Mouse (Mus musculus) adrenal gland, postnatal 10 days (tissue): ENCODE measurements around the gene Mpzl3. TPM values are rescaled to one million over a fixed set of nuclear protein-coding genes. Genes with fewer than 3 reads are reported as not detected.
A peak's percentile ranks its signal among the peaks of the same experiment; 100 is the strongest.

Source experiments
- DNase-seq: peaks from one replicate; pipeline ENCODE4 v3.0.0; 2021; ENCODE audit warnings: mixed read lengths
- total RNA-seq, 2 experiments: library from RNA; stranded (reverse); gene quantifications; 2 replicates each; pipeline ENCODE4 v1.2.3; 2021

Gene Mpzl3
- total RNA-seq, 2 experiments from 2014 or later = 2.9 to 4.4 TPM

- peak; percentile 29 for DNase-seq
These were observed 12.0 kb upstream of the Mpzl3 start for GRCm38 (mm10) chr9:45042947-45043346.

DNA sequence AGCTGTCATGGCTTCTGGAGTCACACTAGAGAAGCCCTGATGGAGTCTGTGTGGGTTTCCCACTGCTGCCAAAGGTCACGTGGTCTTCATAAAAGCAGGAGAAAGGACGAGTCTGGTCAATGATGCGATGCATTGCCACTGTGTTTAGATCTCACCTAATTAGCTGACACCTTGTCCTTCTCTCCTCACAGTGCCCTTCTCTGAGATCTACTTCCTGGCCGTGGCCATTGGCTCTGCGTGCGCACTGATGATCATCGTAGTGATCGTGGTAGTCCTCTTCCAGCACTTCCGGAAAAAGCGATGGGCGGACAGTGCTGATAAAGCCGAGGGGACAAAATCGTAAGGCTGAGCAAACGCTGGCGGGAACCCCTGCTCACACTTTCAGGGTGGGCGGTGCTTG lies 8.0 kb upstream of the Mpzl3 start:
- DNase-seq = no peak

GRCm38 (mm10) chr9:45048511-45048910 lies 6.5 kb upstream of the Mpzl3 start:
- peak; percentile 10 for DNase-seq

DNA sequence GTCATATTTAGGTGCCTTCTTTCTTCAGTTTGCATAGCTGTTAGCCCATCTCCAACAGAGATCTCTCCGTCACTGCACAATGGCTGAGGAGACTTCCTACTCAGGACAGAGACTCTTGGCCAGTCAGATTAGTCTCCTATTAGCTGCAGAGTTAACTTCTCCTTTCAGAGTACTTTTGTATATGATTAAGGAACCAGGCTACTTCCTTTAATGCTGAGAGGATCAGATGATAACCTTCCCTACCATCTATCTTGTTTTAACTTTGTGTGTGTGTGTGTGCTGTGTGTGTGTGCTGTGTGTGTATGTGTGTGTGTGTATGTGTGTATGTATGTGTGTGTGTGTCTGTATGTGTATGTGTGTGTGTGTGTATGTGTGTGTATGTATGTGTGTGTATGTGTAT lies 5.3 kb upstream of the Mpzl3 start:
- no peak for DNase-seq

- DNase-seq = no peak
These were observed 4.7 kb upstream of the Mpzl3 start for GRCm38 (mm10) chr9:45050301-45050700.

- no peak for DNase-seq
These were observed 3.4 kb downstream of the Mpzl3 start for GRCm38 (mm10) chr9:45058304-45058940.

- peak; percentile 37 for DNase-seq
These were observed 5.2 kb downstream of the Mpzl3 start for GRCm38 (mm10) chr9:45060151-45060550.

- no peak for DNase-seq
These were observed 7.7 kb downstream of the Mpzl3 start for GRCm38 (mm10) chr9:45062677-45063076.

DNA sequence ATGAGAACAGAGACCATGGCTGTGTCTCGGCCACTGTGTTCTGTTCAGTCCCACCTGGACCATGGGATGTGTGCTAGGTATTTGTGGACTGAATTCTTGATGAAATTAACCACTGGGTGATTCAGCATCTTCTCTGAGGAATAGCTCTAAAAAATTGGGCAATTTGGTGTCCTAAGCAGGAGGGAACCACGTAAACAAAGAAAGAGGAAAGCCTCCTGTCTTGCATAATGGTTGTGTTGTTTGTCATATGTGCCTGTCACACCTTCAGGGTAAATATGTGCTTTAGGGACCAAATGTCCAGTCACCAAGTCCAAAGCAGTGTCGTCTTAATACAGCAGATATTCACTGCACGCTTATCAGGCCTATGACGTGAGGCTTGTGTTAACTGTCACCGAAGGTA lies 9.4 kb downstream of the Mpzl3 start:
- DNase-seq = no peak

DNA sequence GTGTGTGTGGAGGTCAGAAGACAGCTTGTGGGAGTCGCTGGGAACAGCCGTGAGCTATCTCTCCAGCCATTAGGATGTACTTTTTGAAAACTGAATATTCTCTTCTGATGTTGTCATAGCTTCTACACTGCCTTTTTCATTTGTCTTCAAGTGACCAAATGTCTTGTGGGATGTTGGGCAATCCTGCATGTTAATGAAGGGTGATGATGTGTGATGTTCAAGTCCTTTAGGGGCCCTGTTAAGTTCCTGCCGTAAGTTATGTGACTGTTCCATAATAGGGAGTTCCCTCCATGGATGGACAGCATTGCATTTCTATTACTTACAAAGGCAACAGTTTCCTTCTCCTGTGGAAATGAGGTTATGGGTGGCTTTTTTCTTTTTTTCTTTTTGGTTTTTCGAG lies 11.7 kb downstream of the Mpzl3 start:
- no peak for DNase-seq

- no peak for DNase-seq
These were observed 16.8 kb downstream of the Mpzl3 start for GRCm38 (mm10) chr9:45071800-45072199.

DNA sequence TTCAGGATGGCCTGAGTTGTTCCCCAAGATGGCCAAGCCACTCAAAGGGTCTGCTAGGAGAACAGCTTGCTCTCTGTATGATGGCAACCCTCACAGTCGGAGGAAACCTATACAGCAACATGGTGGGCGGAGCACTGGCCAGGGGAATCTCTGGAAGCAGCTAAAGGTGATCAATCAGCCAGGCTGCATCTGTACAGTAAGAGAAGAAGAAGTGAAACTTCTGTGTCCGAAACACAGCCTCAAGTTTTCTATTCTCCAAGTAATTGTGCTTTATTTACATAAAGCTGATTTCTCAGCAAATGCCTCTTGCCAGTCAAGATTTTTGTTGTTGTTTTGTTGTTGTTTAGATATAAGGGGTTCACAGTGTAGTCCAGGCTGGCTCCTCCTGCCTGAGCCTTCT lies 22.9 kb downstream of the Mpzl3 start:
- no peak for DNase-seq

DNA sequence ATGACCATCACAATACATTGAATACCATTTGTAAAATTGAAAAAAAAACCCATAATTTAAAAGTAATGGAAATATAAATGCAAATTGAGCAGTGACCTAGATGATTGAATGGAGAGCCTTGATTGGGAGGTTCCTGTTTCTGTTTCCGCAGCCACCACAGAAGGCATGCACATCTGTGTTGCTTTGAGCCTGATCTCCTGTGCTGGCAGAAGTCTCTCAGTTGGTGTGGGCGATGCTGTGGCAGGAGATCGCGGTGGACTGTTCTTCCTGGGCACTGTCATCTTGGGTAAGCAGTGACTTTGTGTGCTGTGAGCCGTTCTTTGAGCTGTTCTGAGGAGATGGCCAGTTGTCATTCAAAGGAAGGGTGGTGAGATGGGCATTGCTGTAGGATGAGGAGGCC lies 24.0 kb downstream of the Mpzl3 start, which contains the start of gene Jaml:
TSS of gene Jaml (plus strand) at position 173 of the 400 bp plus-strand sequence.
- no peak for DNase-seq

DNA sequence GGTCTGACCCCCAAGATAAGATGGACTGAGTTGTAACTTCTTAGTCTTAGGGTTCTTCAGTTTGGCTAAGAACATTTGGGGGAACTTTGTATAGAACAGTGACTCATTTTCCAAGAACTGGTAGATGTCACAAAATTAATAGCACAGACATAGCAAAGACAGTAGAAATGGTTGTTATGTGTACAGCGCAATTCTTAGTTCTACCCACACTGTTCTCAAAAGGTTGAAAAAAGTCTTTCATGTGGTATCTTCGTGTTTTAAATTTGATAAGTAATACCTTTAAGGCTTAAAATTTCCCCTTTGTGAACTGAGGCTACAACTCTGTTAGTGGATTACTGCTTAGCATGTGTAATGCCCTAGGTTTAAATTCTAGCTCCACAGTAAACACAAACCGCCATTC lies 28.1 kb downstream of the Mpzl3 start:
- DNase-seq = no peak

DNA sequence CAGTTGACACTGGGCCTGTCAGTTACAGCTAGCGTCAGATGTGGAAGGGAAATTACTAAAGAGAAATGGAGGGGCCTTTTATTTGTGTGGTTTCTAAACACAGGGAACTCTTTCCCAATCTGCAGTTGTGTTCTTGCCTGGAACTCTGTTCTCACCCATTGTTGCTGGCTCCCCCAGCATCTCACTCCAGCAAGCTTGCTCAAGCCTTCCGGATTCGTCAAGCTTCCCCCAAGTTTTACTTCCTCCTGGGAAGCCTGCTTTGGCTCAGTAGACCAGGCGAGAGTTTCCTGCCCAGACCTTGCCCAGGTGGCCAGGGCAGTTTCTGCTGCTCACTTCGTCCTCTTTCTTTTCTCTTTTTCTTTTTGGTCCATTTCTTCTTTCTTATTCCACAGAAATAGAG lies 29.6 kb downstream of the Mpzl3 start:
- DNase-seq = no peak

GRCm38 (mm10) chr9:45085741-45086690 lies 31.0 kb downstream of the Mpzl3 start:
- no peak for DNase-seq

- DNase-seq = no peak
These were observed 33.1 kb downstream of the Mpzl3 start for GRCm38 (mm10) chr9:45088040-45088439.

- no peak for DNase-seq
These were observed 35.8 kb downstream of the Mpzl3 start for GRCm38 (mm10) chr9:45090811-45091210.

DNA sequence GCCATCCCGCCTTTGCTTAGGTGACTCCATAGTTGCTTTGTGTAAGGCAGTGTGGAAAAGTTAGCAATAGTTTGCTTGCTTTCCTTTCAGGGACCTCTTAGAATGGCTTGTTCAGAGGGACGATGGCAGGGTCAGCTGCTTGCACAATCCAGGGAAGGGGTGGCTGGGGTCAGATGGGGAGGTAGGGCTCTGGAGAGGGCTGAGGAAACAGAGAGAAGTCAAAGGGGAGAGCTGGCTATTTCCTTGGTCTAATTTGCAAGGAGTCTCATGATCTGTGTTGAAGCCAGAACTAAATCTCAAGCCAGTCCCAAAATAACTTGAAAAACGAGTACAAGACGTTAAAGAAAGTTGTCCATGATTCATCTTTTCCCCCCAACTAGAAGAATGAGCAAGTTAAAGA lies 37.7 kb downstream of the Mpzl3 start:
- DNase-seq = peak; percentile 14

DNA sequence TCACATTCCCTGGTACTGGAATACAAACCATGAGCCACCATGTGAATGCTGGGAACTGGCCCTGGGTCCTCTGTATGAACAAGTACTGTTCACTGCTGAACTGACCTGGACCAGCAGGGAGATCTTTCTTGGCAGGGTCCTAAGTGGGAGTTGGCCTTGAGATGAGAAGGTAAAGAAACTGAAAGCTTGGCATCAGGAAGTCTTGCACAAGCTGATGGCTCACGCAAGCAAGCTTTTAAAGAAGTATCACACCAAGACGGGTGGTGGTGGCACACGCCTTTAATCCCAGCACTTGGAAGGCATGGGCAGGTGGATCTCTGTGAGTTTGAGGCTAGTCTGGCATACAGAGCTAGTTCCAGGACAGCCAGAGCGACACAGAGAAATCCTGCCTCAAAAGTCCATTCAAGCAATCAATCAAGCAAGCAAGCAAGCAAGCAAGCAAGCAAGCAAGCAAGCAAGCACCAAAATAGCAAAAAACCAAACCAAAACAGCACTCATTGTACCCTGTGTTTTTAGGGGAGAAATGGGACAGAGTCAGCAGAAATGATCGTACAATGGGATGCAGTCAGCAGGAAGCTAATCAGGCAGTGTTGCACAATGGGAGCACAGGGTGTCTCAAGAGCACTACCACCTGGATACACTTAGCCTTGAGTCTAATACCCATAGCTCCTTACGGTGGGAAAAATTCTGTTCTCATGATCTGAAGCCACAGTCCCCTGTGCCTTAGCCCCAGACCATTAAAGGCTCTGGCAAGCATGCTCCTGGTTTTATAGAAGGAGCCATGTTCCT lies 40.4 kb downstream of the Mpzl3 start:
- no peak for DNase-seq

DNA sequence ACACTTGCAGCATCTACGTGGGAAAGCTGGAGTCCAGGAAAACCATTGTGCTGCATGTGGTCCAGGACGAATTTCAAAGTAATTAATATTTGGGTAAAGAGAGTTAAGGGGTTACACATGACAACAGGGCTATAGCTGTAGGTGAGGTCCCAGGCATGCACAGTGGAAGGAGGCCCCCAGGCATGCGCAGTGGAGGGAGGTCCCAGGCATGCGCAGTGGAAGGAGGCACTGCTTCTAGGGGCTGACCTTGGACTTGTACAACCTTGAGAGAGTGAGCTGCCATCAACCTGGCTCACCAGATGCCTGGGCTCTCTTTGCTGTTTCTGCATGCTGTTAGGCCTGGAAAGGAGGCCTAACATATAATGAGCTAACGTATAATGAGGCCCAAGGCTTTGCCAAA lies 42.9 kb downstream of the Mpzl3 start:
- DNase-seq = no peak

GRCm38 (mm10) chr9:45098426-45098825 lies 43.4 kb downstream of the Mpzl3 start:
- no peak for DNase-seq

DNA sequence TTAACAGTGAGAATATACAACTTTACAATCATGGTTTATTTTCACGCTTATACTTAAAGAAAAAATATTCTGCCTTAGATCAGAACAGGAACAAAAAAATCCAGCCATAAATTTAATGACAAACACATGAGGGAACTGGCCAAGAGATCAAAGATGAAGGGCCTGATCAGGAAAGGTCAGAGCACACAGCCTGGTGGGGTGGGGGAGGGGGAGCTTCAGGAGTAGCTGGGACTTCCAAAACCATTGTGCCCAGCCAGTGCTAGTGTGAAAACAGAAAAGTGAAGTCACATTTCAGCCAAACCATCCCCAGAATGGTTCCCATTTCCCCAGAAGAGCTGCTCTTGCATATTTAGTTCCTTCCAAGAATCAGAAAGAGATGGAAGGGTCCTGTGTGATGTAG lies 47.5 kb downstream of the Mpzl3 start:
- peak; percentile 49 for DNase-seq
